Mouse (Mus musculus) kidney, adult 11 months (tissue): ENCODE results near the gene Snx1.
A peak's percentile ranks its signal among the peaks of the same experiment; 100 is the strongest.

ENCODE experiments used
- DNase-seq: peaks from one replicate; pipeline ENCODE4 v3.0.0; 2022

The Snx1 gene

GRCm38 (mm10) chr9:66084171-66084570, 42.2 kb downstream of the Snx1 start:
- no peak for DNase-seq

GRCm38 (mm10) chr9:66081999-66082398, 44.4 kb downstream of the Snx1 start:
- DNase-seq = no peak

GRCm38 (mm10) chr9:66080804-66081459, 45.5 kb downstream of the Snx1 start:
- no peak for DNase-seq

- DNase-seq = no peak
Measured at GRCm38 (mm10) chr9:66078493-66078892, 47.9 kb downstream of the Snx1 start.

- DNase-seq = no peak
Measured at GRCm38 (mm10) chr9:66078072-66078471, 48.3 kb downstream of the Snx1 start.

- no peak for DNase-seq
Measured at GRCm38 (mm10) chr9:66072754-66073153, 53.6 kb downstream of the Snx1 start.

- no peak for DNase-seq
Measured at GRCm38 (mm10) chr9:66070151-66070550, 56.2 kb downstream of the Snx1 start.

GRCm38 (mm10) chr9:66069583-66069982, 56.8 kb downstream of the Snx1 start, which contains the start of gene Snx22:
Snx22 (minus strand) TSS chr9:66069719.
- DNase-seq = peak; percentile 87

- no peak for DNase-seq
Measured at GRCm38 (mm10) chr9:66068971-66069391, 57.4 kb downstream of the Snx1 start.

GRCm38 (mm10) chr9:66068056-66068455, 58.3 kb downstream of the Snx1 start:
- DNase-seq = no peak

GRCm38 (mm10) chr9:66067542-66067941, 58.8 kb downstream of the Snx1 start:
- peak; percentile 42 for DNase-seq

- DNase-seq = no peak
Measured at GRCm38 (mm10) chr9:66066791-66067190, 59.6 kb downstream of the Snx1 start.

GRCm38 (mm10) chr9:66064316-66064715, 62.1 kb downstream of the Snx1 start:
- DNase-seq = no peak

- DNase-seq = no peak
Measured at GRCm38 (mm10) chr9:66063446-66063845, 62.9 kb downstream of the Snx1 start.

GRCm38 (mm10) chr9:66061656-66062055, 64.7 kb downstream of the Snx1 start:
- DNase-seq = no peak

GRCm38 (mm10) chr9:66060986-66061385, 65.4 kb downstream of the Snx1 start:
- no peak for DNase-seq

- no peak for DNase-seq
Measured at GRCm38 (mm10) chr9:66060308-66060647, 66.1 kb downstream of the Snx1 start.

GRCm38 (mm10) chr9:66059583-66060307, 66.6 kb downstream of the Snx1 start, which contains the start of gene Ppib:
Ppib (plus strand) TSS chr9:66060222.
- peak; percentile 98 for DNase-seq

GRCm38 (mm10) chr9:66053620-66054019, 72.8 kb downstream of the Snx1 start:
- no peak for DNase-seq

GRCm38 (mm10) chr9:66052731-66053130, 73.7 kb downstream of the Snx1 start:
- no peak for DNase-seq

GRCm38 (mm10) chr9:66051493-66051892, 74.9 kb downstream of the Snx1 start:
- DNase-seq = no peak

GRCm38 (mm10) chr9:66049931-66050601, 76.3 kb downstream of the Snx1 start:
- no peak for DNase-seq

GRCm38 (mm10) chr9:66043241-66043640, 83.1 kb downstream of the Snx1 start:
- DNase-seq = no peak

GRCm38 (mm10) chr9:66042331-66042730, 84.1 kb downstream of the Snx1 start:
- DNase-seq = no peak
